Mouse (Mus musculus) hindbrain, postnatal 0 days (tissue): ENCODE measurements around the gene Snrnp25. TPM values are rescaled to one million over a fixed set of nuclear protein-coding genes. Genes with fewer than 3 reads are reported as not detected.
A peak's percentile ranks its signal among the peaks of the same experiment; 100 is the strongest.

ENCODE experiments used
- ATAC-seq: fragments of 200-750 bp; cut with Nextera tagmentation; 2 replicates; pipeline ENCODE4 v1.8.0; 2017; ENCODE audit warnings: mild to moderate bottlenecking, moderate TSS enrichment, moderate library complexity
- DNase-seq: peaks from one replicate; pipeline ENCODE4 v3.0.0-alpha.2; 2015; ENCODE audit warnings: low spot score
- H3K27ac ChIP-seq: fragments of 300-500 bp; sonication (generic); 2 replicates; pipeline ENCODE4 v1.5.1; 2014; ENCODE audit warnings: mild to moderate bottlenecking
- H3K27me3 ChIP-seq: fragments of 300-500 bp; sonication (generic); 2 replicates; pipeline ENCODE4 v1.6.1; 2014; ENCODE audit warnings: low read length, mixed read lengths; ENCODE audit not compliant: insufficient read depth
- H3K36me3 ChIP-seq: fragments of 300-500 bp; sonication (generic); 2 replicates; pipeline ENCODE4 v1.6.1; 2014; ENCODE audit warnings: low read length, mixed read lengths; ENCODE audit not compliant: insufficient read depth
- H3K4me1 ChIP-seq: fragments of 300-500 bp; sonication (generic); 2 replicates; pipeline ENCODE4 v1.6.1; 2014; ENCODE audit warnings: antibody characterized with exemption, low read length, mixed read lengths; ENCODE audit not compliant: insufficient read depth
- H3K4me2 ChIP-seq: fragments of 300-500 bp; sonication (generic); 2 replicates; pipeline ENCODE4 v1.6.1; 2014; ENCODE audit warnings: low read depth, mild to moderate bottlenecking, low read length, moderate library complexity, mixed read lengths
- H3K4me3 ChIP-seq: fragments of 300-500 bp; sonication (generic); 2 replicates; pipeline ENCODE4 v1.5.1; 2014; ENCODE audit warnings: low read length
- H3K9ac ChIP-seq: fragments of 300-500 bp; sonication (generic); replicated peaks from 2 replicates; pipeline ENCODE4 v1.6.1; 2014; ENCODE audit warnings: mild to moderate bottlenecking, low read length, moderate library complexity, mixed read lengths
- H3K9me3 ChIP-seq: fragments of 300-500 bp; sonication (generic); 2 replicates; pipeline ENCODE4 v1.6.1; 2016; ENCODE audit warnings: low read length, mixed read lengths
- CTCF ChIP-seq: IDR thresholded peaks from 2 replicates; pipeline ENCODE4 v1.5.1; 2016; ENCODE audit warnings: antibody characterized with exemption, control low read depth, low read depth
- WGBS: fragments of 180-500 bp; shearing (Covaris S2); extraction: QIAGEN DNeasy Blood & Tissue Kit; methylation state at CpG from one replicate; pipeline ENCODE4 v1.1.7; 2014; 5-methylcytosine and 5-hydroxymethylcytosine counted together
- polyA plus RNA-seq: library from polyadenylated mRNA; unstranded; fragments of >200 nt; fragmentation: Nextera tagmentation; extraction: Ambion mirVana; gene quantifications from 2 replicates; pipeline ENCODE4 v1.2.1, GENCODE M21; 2015
- total RNA-seq: library from RNA; depleted of rRNA; stranded (reverse); fragments of >200 nt; gene quantifications from 2 replicates; pipeline ENCODE4 v1.2.3, GENCODE M21; 2014

The Snrnp25 gene
- total and polyA plus RNA-seq, 2 experiments from 2014 or later: 18.1 to 52.6 TPM

- peaks cover 38% of the 10 kb centered on the region for H3K4me1 ChIP-seq
- H3K4me2 ChIP-seq: no peak overlapping the region
- 36% methylated on average over 2 of the region's 2 CpGs for WGBS
- no peak for TF ChIP-seq CTCF
- H3K9me3 ChIP-seq: no peaks in the 10 kb centered on the region
- DNase-seq (no peak), ATAC-seq (0 out of 2 replicates have a peak, but pooled peaks have one; percentile 0)
- peaks cover 26% of the 10 kb centered on the region for H3K36me3 ChIP-seq
- H3K27ac ChIP-seq: peak overlapping the region; percentile 74
- no peaks in the 10 kb centered on the region for H3K27me3 ChIP-seq
- H3K4me3 ChIP-seq: no peak overlapping the region
- 0 out of 2 replicates have a peak overlapping the region, but pooled peaks have one; percentile 21 for H3K9ac ChIP-seq
Measured at GRCm38 (mm10) chr11:32236132-32236531, 30.9 kb downstream of the Snrnp25 start.

GRCm38 (mm10) chr11:32236712-32237410 is 31.6 kb downstream of the Snrnp25 start:
- ATAC-seq (0 out of 2 replicates have a peak, but pooled peaks have one; percentile 6), DNase-seq (peak; percentile 85)
- peak; percentile 80 for TF ChIP-seq CTCF
- WGBS: 41% methylated on average over 9 of the region's 9 CpGs
- Histone ChIP-seq H3K27me3 (no peaks in the 10 kb centered on the region), H3K4me1 (peaks cover 38% of the 10 kb centered on the region), H3K27ac (peak overlapping the region; percentile 74), H3K9ac (no peak overlapping the region), H3K36me3 (peaks cover 18% of the 10 kb centered on the region; the same call in 1 of the 2 replicates), H3K9me3 (no peaks in the 10 kb centered on the region), H3K4me3 (no peak overlapping the region), H3K4me2 (no peak overlapping the region)

GRCm38 (mm10) chr11:32237411-32237795 is 32.2 kb downstream of the Snrnp25 start:
- 82% methylated on average over 3 of the region's 3 CpGs for WGBS
- ATAC-seq: no peak
- H3K27ac ChIP-seq: peak overlapping the region; percentile 16; the same call in 1 of the 2 replicates
- no peaks in the 10 kb centered on the region for H3K27me3 ChIP-seq
- H3K9ac ChIP-seq: no peak overlapping the region
- H3K9me3 ChIP-seq: no peaks in the 10 kb centered on the region
- no peak for DNase-seq
- no peak for TF ChIP-seq CTCF
- H3K4me3 ChIP-seq: no peak overlapping the region
- H3K4me1 ChIP-seq: peaks cover 38% of the 10 kb centered on the region
- H3K4me2 ChIP-seq: no peak overlapping the region
- peaks cover 17% of the 10 kb centered on the region; the same call in 1 of the 2 replicates for H3K36me3 ChIP-seq

GRCm38 (mm10) chr11:32238093-32238860 is 33.1 kb downstream of the Snrnp25 start:
- ATAC-seq (peak; percentile 33; the same call in 1 of the 2 replicates), DNase-seq (peak; percentile 78)
- TF ChIP-seq CTCF: peak; percentile 98
- Histone ChIP-seq H3K4me1 (peaks cover 38% of the 10 kb centered on the region), H3K4me2 (no peak overlapping the region), H3K27ac (0 out of 2 replicates have a peak overlapping the region, but pooled peaks have one; percentile 16), H3K9me3 (no peaks in the 10 kb centered on the region), H3K27me3 (no peaks in the 10 kb centered on the region), H3K4me3 (no peak overlapping the region), H3K36me3 (peaks cover 17% of the 10 kb centered on the region; the same call in 1 of the 2 replicates), H3K9ac (no peak overlapping the region)
- WGBS: 57% methylated on average over 5 of the region's 5 CpGs

GRCm38 (mm10) chr11:32241391-32241790 is 36.2 kb downstream of the Snrnp25 start:
- no peak for TF ChIP-seq CTCF
- peaks cover 13% of the 10 kb centered on the region; the same call in 1 of the 2 replicates for H3K36me3 ChIP-seq
- no peak overlapping the region for H3K4me2 ChIP-seq
- H3K4me1 ChIP-seq: peaks cover 10% of the 10 kb centered on the region; the same call in 1 of the 2 replicates
- ATAC-seq (no peak), DNase-seq (no peak)
- H3K4me3 ChIP-seq: no peak overlapping the region
- no peak overlapping the region for H3K27ac ChIP-seq
- no peaks in the 10 kb centered on the region for H3K27me3 ChIP-seq
- H3K9me3 ChIP-seq: no peaks in the 10 kb centered on the region
- no peak overlapping the region for H3K9ac ChIP-seq

GRCm38 (mm10) chr11:32242209-32242608 is 37.0 kb downstream of the Snrnp25 start:
- no peak overlapping the region for H3K27ac ChIP-seq
- peaks cover 20% of the 10 kb centered on the region; the same call in 1 of the 2 replicates for H3K36me3 ChIP-seq
- H3K9ac ChIP-seq: no peak overlapping the region
- H3K4me1 ChIP-seq: peaks cover 6% of the 10 kb centered on the region; the same call in 1 of the 2 replicates
- H3K4me3 ChIP-seq: no peak overlapping the region
- no peak for TF ChIP-seq CTCF
- no peaks in the 10 kb centered on the region for H3K9me3 ChIP-seq
- ATAC-seq: no peak
- no peak for DNase-seq
- no peak overlapping the region for H3K4me2 ChIP-seq
- 90% methylated on average over 3 of the region's 3 CpGs for WGBS
- H3K27me3 ChIP-seq: no peaks in the 10 kb centered on the region
